Mouse (Mus musculus): ENCODE measurements around the gene Prune2. TPM values are rescaled to one million over a fixed set of nuclear protein-coding genes. Genes with fewer than 3 reads are reported as not detected.

The Prune2 gene
- total RNA-seq, 2 experiments from 2014 or later = 0.09 TPM; not detected in 1

GRCm38 (mm10) chr19:17096338-17096737 lies 140.4 kb downstream of the Prune2 start:
- no peak for ATAC-seq (replicated peaks; ENCODE audit: low FRiP score, poor library complexity, severe bottlenecking)

DNA sequence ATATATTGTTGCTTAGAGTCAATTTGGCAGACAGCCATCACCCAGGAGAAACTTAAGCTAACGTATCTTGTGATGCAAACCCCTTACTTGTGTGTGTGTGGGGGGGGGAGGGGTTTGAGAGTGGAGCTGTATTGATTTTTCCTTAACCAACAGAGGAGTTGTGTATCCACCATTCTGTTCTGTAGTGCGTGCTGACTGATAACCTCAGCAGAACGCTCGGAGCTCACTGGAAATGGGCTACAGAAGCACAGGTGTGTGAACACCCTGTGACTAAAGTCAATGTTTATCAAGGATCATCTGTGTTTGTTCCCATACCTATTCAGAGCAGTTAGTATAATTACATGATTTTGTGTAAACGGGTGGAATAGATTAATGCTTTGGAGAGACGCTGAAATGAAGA lies 141.3 kb downstream of the Prune2 start:
- no peak for ATAC-seq (replicated peaks; ENCODE audit: low FRiP score, poor library complexity, severe bottlenecking)

GRCm38 (mm10) chr19:17108782-17109181 lies 152.9 kb downstream of the Prune2 start:
- ATAC-seq (replicated peaks; ENCODE audit: low FRiP score, poor library complexity, severe bottlenecking) = no peak

- 0 out of 2 replicates have a peak, but pooled peaks have one; percentile 47 for ATAC-seq (replicated peaks; ENCODE audit: low FRiP score, poor library complexity, severe bottlenecking)
These were observed 168.3 kb downstream of the Prune2 start for GRCm38 (mm10) chr19:17124034-17124735.

- ATAC-seq (replicated peaks; ENCODE audit: low FRiP score, poor library complexity, severe bottlenecking) = no peak
These were observed 169.5 kb downstream of the Prune2 start for GRCm38 (mm10) chr19:17125380-17125779.

- ATAC-seq (replicated peaks; ENCODE audit: low FRiP score, poor library complexity, severe bottlenecking) = no peak
These were observed 174.6 kb downstream of the Prune2 start for GRCm38 (mm10) chr19:17130544-17130943.

- ATAC-seq (replicated peaks; ENCODE audit: low FRiP score, poor library complexity, severe bottlenecking) = no peak
These were observed 181.0 kb downstream of the Prune2 start for GRCm38 (mm10) chr19:17136677-17137460.

DNA sequence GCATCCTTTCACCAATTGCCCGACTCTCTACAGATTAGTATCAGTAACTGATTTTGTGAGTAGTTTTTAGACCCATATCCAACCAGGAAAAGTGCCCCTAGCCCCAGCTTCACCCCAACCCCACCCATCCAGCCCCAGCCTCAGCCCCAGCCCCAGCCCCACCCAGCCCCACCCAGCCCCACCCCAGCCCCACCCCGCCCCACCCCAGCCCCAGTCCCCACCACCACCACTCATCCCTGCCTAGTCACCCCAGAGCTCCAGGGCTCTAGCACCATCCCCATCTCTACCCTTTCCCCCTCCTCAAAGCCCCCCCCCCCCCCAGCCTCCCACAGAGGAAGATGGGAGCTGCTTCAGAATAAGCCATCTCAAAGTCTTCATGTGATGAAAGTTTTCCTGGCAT lies 181.7 kb downstream of the Prune2 start:
- ATAC-seq (replicated peaks; ENCODE audit: low FRiP score, poor library complexity, severe bottlenecking) = no peak

DNA sequence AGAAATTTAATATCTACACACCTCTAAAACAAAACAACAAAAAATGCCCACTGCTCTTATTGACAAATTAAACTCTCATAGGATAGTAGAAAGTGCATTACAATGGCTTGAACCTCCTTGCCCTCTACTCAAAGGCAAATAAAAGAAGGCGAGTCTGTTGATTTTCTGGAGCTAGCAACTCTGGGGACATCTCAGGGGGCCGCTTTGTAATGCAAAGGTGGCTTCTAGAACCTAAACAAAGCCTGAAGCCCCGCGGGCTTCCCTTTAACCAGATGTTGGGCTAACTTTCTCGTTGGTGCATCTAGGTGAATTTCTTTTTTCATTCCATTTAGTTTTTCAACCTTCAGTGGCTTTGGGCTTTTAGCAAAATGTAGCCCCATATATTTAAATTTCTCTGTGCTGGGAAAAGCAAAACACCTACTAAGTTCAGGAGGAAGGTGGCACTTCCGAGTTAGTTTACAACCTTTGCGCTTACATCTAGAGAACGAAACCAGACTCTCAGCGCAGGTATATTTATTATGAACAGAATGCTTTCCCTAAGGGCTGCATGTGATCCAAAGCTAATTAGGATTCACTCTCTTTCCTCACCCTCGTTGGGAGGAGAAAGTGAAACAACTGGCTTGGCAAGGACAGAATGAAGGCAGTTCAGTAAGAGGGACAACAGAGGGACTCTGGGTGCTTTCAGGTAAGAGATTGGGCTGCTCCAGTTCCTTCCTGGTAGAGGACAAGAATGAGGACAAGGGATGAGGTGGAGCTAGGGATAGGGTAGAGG lies 182.4 kb downstream of the Prune2 start:
- no peak for ATAC-seq (replicated peaks; ENCODE audit: low FRiP score, poor library complexity, severe bottlenecking)

DNA sequence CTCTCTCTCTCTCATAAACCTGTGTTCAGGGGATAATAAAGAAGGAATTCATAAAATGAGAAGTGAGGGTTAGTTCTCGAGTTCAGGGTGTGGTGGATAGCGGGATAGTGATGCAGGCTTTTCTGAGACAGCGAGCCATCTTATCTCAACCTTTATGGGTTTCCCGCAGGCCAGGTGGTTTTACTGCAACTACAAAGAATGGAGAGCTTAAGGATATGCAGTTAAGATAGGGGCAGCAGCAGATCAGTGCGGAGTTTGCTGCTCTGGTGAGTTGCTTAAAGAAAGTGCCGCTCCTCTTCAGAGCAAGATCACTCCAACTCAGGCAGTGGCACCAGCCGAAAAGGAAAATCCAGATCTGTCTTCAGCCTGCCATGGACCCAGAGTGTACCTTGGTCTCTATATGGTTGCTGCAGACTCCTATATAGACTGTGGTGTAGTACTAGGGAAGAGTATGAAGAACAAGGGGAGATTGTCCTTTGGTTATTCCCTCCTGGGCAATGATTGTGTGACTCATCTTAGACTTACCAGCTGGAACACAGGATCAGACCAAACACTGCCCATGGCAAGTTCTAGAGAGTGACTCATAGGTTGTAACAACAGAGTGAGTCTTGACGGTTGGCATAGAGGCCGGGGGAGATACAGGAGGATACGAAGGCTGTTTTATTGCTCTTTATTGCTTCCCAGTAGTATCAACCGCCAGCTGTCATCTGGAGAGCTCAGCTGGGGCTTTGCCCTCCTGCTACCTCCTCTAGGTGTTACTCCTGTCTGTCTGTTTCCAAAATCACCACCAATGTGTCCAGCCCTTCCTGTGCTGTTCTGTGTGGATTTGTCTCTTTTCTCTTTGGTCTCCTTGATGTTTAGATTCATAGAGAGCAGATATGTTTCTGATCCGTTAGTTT lies 184.3 kb downstream of the Prune2 start:
- ATAC-seq (replicated peaks; ENCODE audit: low FRiP score, poor library complexity, severe bottlenecking) = no peak

GRCm38 (mm10) chr19:17143245-17143644 lies 187.3 kb downstream of the Prune2 start:
- no peak for ATAC-seq (replicated peaks; ENCODE audit: low FRiP score, poor library complexity, severe bottlenecking)

DNA sequence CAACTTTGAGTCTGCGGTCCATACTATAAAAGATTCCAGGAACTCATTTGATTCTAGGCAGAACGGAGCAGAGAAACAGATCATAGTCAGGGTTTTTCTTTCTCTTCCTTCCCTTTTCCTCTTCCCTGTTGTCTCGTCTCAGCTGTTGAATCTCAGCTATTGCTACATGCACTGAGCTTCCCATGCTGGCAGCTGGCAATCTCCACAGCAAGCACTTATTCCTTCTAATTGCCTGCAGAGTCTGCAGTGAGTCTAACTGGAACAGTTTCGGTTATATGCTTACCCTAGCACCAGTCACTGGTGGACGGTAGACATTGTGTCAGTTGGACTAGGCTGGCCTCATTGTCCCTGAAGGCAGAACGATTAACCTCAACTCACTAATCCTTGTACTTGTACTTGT lies 188.3 kb downstream of the Prune2 start:
- ATAC-seq (replicated peaks; ENCODE audit: low FRiP score, poor library complexity, severe bottlenecking) = no peak

- no peak for ATAC-seq (replicated peaks; ENCODE audit: low FRiP score, poor library complexity, severe bottlenecking)
These were observed 194.1 kb downstream of the Prune2 start for GRCm38 (mm10) chr19:17150064-17150463.

DNA sequence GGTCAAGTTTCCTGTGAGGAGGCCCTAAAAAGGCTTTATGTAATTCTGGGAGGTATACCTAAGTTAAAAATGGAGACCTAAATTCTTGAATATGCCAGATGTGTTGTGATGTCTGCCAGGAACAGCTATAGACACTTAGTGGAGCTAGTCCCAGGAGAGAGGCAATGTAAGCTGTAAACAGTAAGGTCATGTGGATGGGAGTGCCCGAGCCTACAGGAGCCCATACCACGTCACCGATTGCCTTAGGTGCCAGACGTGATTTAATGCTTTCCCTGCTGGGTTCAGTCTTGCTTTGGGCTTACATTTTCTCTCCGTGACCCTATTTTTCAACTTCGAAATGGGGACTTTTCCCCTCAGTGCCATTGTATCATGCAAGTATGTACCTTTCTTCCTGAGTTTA lies 195.9 kb downstream of the Prune2 start:
- ATAC-seq (replicated peaks; ENCODE audit: low FRiP score, poor library complexity, severe bottlenecking) = no peak

- ATAC-seq (replicated peaks; ENCODE audit: low FRiP score, poor library complexity, severe bottlenecking) = no peak
These were observed 196.5 kb downstream of the Prune2 start for GRCm38 (mm10) chr19:17152461-17152860.

DNA sequence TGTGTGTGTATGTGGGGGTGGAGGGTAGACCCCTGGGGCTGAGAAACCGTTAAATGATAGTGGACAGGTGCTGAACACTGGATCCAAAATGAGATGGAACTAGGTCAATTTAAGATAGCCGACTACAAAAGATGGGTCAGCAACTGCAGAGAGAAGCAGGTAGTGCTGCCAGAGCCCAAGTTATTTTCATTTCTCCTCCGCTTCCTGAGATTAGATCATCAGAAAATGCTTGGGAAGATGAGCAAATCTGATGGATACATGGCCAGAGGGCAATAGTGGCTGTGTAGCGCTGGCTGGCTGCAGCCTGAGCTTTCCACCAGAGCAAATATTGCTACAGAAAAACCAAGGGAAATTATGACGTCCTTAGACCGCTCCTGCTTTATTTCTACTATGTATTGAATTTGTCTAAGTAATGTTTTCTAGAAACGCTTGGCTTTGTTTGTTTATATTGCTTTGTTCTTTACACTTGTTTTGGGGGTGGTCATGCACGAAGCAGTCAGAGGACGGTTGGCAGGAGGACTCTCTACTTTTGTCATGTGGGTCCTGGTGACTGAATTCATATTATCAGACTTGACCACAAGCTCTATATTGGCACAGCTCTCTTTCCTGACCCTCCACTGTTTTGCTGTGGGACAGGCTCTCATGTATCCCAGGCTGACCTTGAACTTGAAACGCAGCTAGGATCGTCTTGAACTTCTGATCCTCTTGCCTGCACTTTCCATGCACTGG lies 198.2 kb downstream of the Prune2 start:
- ATAC-seq (replicated peaks; ENCODE audit: low FRiP score, poor library complexity, severe bottlenecking) = no peak

DNA sequence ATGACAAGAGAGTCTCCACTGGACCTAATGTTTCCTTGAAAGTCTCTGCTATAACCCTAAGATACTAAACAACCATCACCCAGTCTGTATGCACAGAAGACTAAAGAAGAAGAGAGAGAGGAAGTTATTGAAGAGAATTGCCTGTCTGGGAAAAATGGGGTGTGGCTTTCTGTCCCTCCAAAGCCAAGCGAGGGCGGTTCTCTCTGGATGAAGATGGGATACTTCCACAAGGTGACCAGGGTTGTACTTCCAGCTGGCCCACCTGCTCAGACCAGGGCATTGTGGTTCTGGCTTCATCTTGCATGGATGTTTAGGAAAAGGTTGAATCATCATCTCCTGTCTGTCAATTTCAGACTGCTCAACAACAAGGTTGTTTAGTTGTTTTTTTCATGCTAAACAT lies 199.3 kb downstream of the Prune2 start:
- no peak for ATAC-seq (replicated peaks; ENCODE audit: low FRiP score, poor library complexity, severe bottlenecking)

- ATAC-seq (replicated peaks; ENCODE audit: low FRiP score, poor library complexity, severe bottlenecking) = no peak
These were observed 203.8 kb downstream of the Prune2 start for GRCm38 (mm10) chr19:17159676-17160075.

GRCm38 (mm10) chr19:17160231-17160630 lies 204.3 kb downstream of the Prune2 start:
- ATAC-seq (replicated peaks; ENCODE audit: low FRiP score, poor library complexity, severe bottlenecking) = no peak
